Mouse (Mus musculus): ENCODE data around the gene Art3.

GRCm38 (mm10) chr5:92318596-92318995, 13.0 kb upstream of the Art3 start:
- TF ChIP-seq CTCF (IDR thresholded peaks at IDR 0.05; ENCODE audit: low read depth), result no peak
- TF ChIP-seq EP300 (IDR thresholded peaks at IDR 0.05; ENCODE audit: low read depth), result no peak

Measured in liver, embryonic 14.5 days (tissue).